Mouse (Mus musculus) embryonic facial prominence, embryonic 10.5 days (tissue): ENCODE results near the gene Lrmda. TPM values are rescaled to one million over a fixed set of nuclear protein-coding genes. Genes with fewer than 3 reads are reported as not detected.

Source experiments
- DNase-seq: peaks from one replicate; pipeline ENCODE4 v3.0.0-alpha.2; 2017; ENCODE audit warnings: low spot score
- H3K27ac ChIP-seq: fragments of 300-500 bp; sonication (generic); replicated peaks from 2 replicates; pipeline ENCODE4 v1.5.1; 2016; ENCODE audit warnings: mild to moderate bottlenecking
- H3K27me3 ChIP-seq: fragments of 300-500 bp; sonication (generic); replicated peaks from 2 replicates; pipeline ENCODE4 v1.6.1; 2016; ENCODE audit warnings: low read depth, mild to moderate bottlenecking; ENCODE audit not compliant: poor library complexity, severe bottlenecking
- H3K36me3 ChIP-seq: fragments of 300-500 bp; sonication (generic); replicated peaks from 2 replicates; pipeline ENCODE4 v1.6.1; 2016; ENCODE audit warnings: mild to moderate bottlenecking, moderate library complexity
- H3K4me1 ChIP-seq: fragments of 300-500 bp; sonication (generic); 2 replicates; pipeline ENCODE4 v1.6.1; 2016
- H3K4me3 ChIP-seq: fragments of 300-500 bp; sonication (generic); 2 replicates; pipeline ENCODE4 v1.5.1; 2016; ENCODE audit warnings: mild to moderate bottlenecking, moderate library complexity
- H3K9me3 ChIP-seq: fragments of 300-500 bp; sonication (generic); 2 replicates; pipeline ENCODE4 v1.6.1; 2016; ENCODE audit warnings: mild to moderate bottlenecking
- WGBS: fragments of 180-500 bp; shearing (Covaris S2); methylation state at CpG from one replicate; pipeline ENCODE4 v1.1.7; 2016; 5-methylcytosine and 5-hydroxymethylcytosine counted together
- polyA plus RNA-seq: library from polyadenylated mRNA; unstranded; fragments of >200 nt; fragmentation: Nextera tagmentation; extraction: Ambion mirVana; gene quantifications from 2 replicates; pipeline ENCODE4 v1.2.1, GENCODE M21; 2016

The Lrmda gene
- polyA plus RNA-seq, 1 experiment from 2014 or later = 0.88 TPM

GRCm38 (mm10) chr14:22059348-22059861 is 39.9 kb downstream of the Lrmda start:
- Histone ChIP-seq H3K4me3 (no peak overlapping the region), H3K4me1 (peaks cover 23% of the 10 kb centered on the region), H3K27ac (no peak overlapping the region), H3K9me3 (no peaks in the 10 kb centered on the region), H3K27me3 (0 out of 2 replicates have a peak, but pooled peaks cover 12% of the 10 kb centered on the region), H3K36me3 (no peaks in the 10 kb centered on the region)
- 92% methylated on average over 6 of the region's 6 CpGs for WGBS
- DNase-seq = no peak

GRCm38 (mm10) chr14:22060787-22061186 is 41.3 kb downstream of the Lrmda start:
- DNase-seq = no peak
- H3K27ac ChIP-seq = no peak overlapping the region
- no peak overlapping the region for H3K4me3 ChIP-seq
- 63% methylated on average over 7 of the region's 7 CpGs for WGBS
- peaks cover 11% of the 10 kb centered on the region for H3K4me1 ChIP-seq
- no peaks in the 10 kb centered on the region for H3K9me3 ChIP-seq
- 0 out of 2 replicates have a peak, but pooled peaks cover 12% of the 10 kb centered on the region for H3K27me3 ChIP-seq
- no peaks in the 10 kb centered on the region for H3K36me3 ChIP-seq

GRCm38 (mm10) chr14:22062117-22062855 is 42.8 kb downstream of the Lrmda start:
- no peaks in the 10 kb centered on the region for H3K36me3 ChIP-seq
- no peaks in the 10 kb centered on the region for H3K9me3 ChIP-seq
- H3K27me3 ChIP-seq = 0 out of 2 replicates have a peak, but pooled peaks cover 12% of the 10 kb centered on the region
- no peak overlapping the region for H3K4me3 ChIP-seq
- H3K4me1 ChIP-seq = peaks cover 10% of the 10 kb centered on the region
- no peak overlapping the region for H3K27ac ChIP-seq
- WGBS = 86% methylated on average over 9 of the region's 9 CpGs
- no peak for DNase-seq

- Histone ChIP-seq H3K9me3 (no peaks in the 10 kb centered on the region), H3K36me3 (no peaks in the 10 kb centered on the region), H3K4me1 (peaks cover 27% of the 10 kb centered on the region), H3K4me3 (no peak overlapping the region), H3K27me3 (peaks cover 30% of the 10 kb centered on the region), H3K27ac (no peak overlapping the region)
- DNase-seq = no peak
- WGBS = 65% methylated on average over 2 of the region's 2 CpGs
Measured at GRCm38 (mm10) chr14:22069169-22069568, 49.7 kb downstream of the Lrmda start.

GRCm38 (mm10) chr14:22073385-22073784 is 53.9 kb downstream of the Lrmda start:
- 76% methylated on average over 5 of the region's 5 CpGs for WGBS
- H3K9me3 ChIP-seq = no peaks in the 10 kb centered on the region
- peaks cover 29% of the 10 kb centered on the region for H3K4me1 ChIP-seq
- peaks cover 48% of the 10 kb centered on the region for H3K27me3 ChIP-seq
- no peak overlapping the region for H3K4me3 ChIP-seq
- H3K27ac ChIP-seq = no peak overlapping the region
- no peaks in the 10 kb centered on the region for H3K36me3 ChIP-seq
- no peak for DNase-seq

- peak; percentile 40 for DNase-seq
Measured at GRCm38 (mm10) chr14:22074229-22074628, 54.7 kb downstream of the Lrmda start.

GRCm38 (mm10) chr14:22083931-22084330 is 64.4 kb downstream of the Lrmda start:
- no peaks in the 10 kb centered on the region for H3K4me1 ChIP-seq
- H3K36me3 ChIP-seq = no peaks in the 10 kb centered on the region
- peaks cover 15% of the 10 kb centered on the region for H3K9me3 ChIP-seq
- no peak for DNase-seq
- no peak overlapping the region for H3K27ac ChIP-seq
- 70% methylated on average over 3 of the region's 3 CpGs for WGBS
- peaks cover 28% of the 10 kb centered on the region; the same call in 1 of the 2 replicates for H3K27me3 ChIP-seq
- H3K4me3 ChIP-seq = no peak overlapping the region

More at GRCm38 (mm10) chr14:22074229-22074628, 54.7 kb downstream of the Lrmda start:
- Histone ChIP-seq H3K4me1 (peaks cover 22% of the 10 kb centered on the region), H3K27me3 (peaks cover 44% of the 10 kb centered on the region), H3K27ac (no peak overlapping the region; the same call in 1 of the 2 replicates), H3K9me3 (no peaks in the 10 kb centered on the region), H3K36me3 (no peaks in the 10 kb centered on the region), H3K4me3 (0 out of 2 replicates have a peak overlapping the region, but pooled peaks have one; percentile 12)
- 30% methylated on average over 16 of the region's 16 CpGs for WGBS

- Histone ChIP-seq H3K27me3 (peaks cover 28% of the 10 kb centered on the region; the same call in 1 of the 2 replicates), H3K36me3 (no peaks in the 10 kb centered on the region), H3K4me1 (peaks cover 14% of the 10 kb centered on the region), H3K27ac (no peak overlapping the region), H3K4me3 (no peak overlapping the region), H3K9me3 (peaks cover 19% of the 10 kb centered on the region)
- WGBS = 92% methylated on average over 3 of the region's 3 CpGs
- DNase-seq = no peak
Measured at GRCm38 (mm10) chr14:22085411-22085810, 65.9 kb downstream of the Lrmda start.

- Histone ChIP-seq H3K36me3 (no peaks in the 10 kb centered on the region), H3K4me1 (peaks cover 45% of the 10 kb centered on the region), H3K27me3 (peaks cover 2% of the 10 kb centered on the region; the same call in 1 of the 2 replicates), H3K9me3 (peaks cover 19% of the 10 kb centered on the region), H3K4me3 (no peak overlapping the region), H3K27ac (no peak overlapping the region)
- no peak for DNase-seq
- 96% methylated on average over 2 of the region's 2 CpGs for WGBS
Measured at GRCm38 (mm10) chr14:22088604-22089003, 69.1 kb downstream of the Lrmda start.

- no peak for DNase-seq
- peaks cover 45% of the 10 kb centered on the region for H3K4me1 ChIP-seq
- no peak overlapping the region; the same call in 1 of the 2 replicates for H3K27ac ChIP-seq
- H3K4me3 ChIP-seq = no peak overlapping the region
- no peaks in the 10 kb centered on the region for H3K36me3 ChIP-seq
- WGBS = 68% methylated on average over 7 of the region's 7 CpGs
- H3K9me3 ChIP-seq = peaks cover 19% of the 10 kb centered on the region
- 0 out of 2 replicates have a peak, but pooled peaks cover 7% of the 10 kb centered on the region for H3K27me3 ChIP-seq
Measured at GRCm38 (mm10) chr14:22089331-22089730, 69.8 kb downstream of the Lrmda start.

GRCm38 (mm10) chr14:22089866-22090470 is 70.5 kb downstream of the Lrmda start:
- H3K4me1 ChIP-seq = peaks cover 45% of the 10 kb centered on the region
- no peak overlapping the region for H3K4me3 ChIP-seq
- H3K27me3 ChIP-seq = 0 out of 2 replicates have a peak, but pooled peaks cover 7% of the 10 kb centered on the region
- no peaks in the 10 kb centered on the region for H3K36me3 ChIP-seq
- no peak overlapping the region; the same call in 1 of the 2 replicates for H3K27ac ChIP-seq
- H3K9me3 ChIP-seq = peaks cover 19% of the 10 kb centered on the region
- DNase-seq = no peak
- WGBS = 69% methylated on average over 8 of the region's 8 CpGs

GRCm38 (mm10) chr14:22090778-22091211 is 71.3 kb downstream of the Lrmda start:
- Histone ChIP-seq H3K27ac (0 out of 2 replicates have a peak overlapping the region, but pooled peaks have one; percentile 19), H3K27me3 (0 out of 2 replicates have a peak, but pooled peaks cover 7% of the 10 kb centered on the region), H3K9me3 (peaks cover 19% of the 10 kb centered on the region), H3K36me3 (no peaks in the 10 kb centered on the region), H3K4me3 (no peak overlapping the region), H3K4me1 (peaks cover 48% of the 10 kb centered on the region)
- no peak for DNase-seq
- 64% methylated on average over 5 of the region's 5 CpGs for WGBS
